Mouse (Mus musculus): Measurements from ENCODE around the gene Rpl9-ps6. TPM values are rescaled to one million over a fixed set of nuclear protein-coding genes. Genes with fewer than 3 reads are reported as not detected.
A peak's percentile ranks its signal among the peaks of the same experiment; 100 is the strongest.
"Not testable (repeated sequence)": the region's sequence is repeated elsewhere in the genome, so short reads cannot be mapped to it uniquely, and the experiment has no call there.

Gene Rpl9-ps6
- polyA plus RNA-seq, 1 experiment from 2014 or later: 51.3 TPM

DNA sequence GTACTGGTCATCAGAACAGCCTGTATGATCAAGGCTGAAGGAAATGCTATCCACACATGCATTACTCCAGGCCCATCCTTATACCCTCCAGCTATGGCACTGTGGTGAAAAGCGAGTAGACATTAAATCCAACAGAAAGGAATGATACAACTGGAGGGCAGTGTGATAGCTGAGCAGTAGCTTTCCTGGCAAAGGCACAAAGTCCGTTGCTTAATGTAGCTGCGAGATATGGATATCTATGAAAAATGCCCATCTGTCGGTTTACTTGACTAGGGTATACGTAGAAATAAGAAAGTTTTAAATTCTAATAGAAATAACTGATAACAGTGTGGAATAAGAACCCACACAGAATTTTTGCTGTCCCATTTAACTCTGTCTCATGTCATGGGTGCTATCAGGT lies 13.9 kb upstream of the Rpl9-ps6 start:
- H3K9ac ChIP-seq: no peak overlapping the region
- H3K4me3 ChIP-seq: no peak overlapping the region
- H3K27me3 ChIP-seq: no peaks in the 10 kb centered on the region
- no peaks in the 10 kb centered on the region for H3K9me3 ChIP-seq
- 89% methylated on average over 5 of the region's 5 CpGs for WGBS
- no peak for ATAC-seq (ENCODE audit: low FRiP score, low read depth)
- H3K4me2 ChIP-seq: no peak overlapping the region
- no peak overlapping the region for H3K27ac ChIP-seq (replicated peaks)
- H3K36me3 ChIP-seq: no peaks in the 10 kb centered on the region
- H3K4me1 ChIP-seq (replicated peaks): peaks cover 7% of the 10 kb centered on the region

DNA sequence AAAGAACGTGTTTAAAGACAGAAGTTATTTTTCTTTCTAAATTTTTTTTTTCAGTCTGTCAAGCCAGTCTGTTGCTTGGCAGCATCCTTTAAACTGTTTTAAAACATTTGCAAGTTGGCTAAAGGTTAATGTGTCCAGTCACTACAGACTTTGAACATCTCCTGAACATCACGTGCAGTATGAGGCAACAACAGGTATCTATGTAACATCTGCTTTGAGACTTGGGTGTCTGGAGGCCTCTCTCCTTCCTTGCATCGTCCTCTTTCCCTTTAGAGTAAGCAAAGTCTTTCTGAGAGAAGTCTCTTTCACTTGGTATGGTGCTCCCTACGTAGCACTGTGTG lies 10.3 kb upstream of the Rpl9-ps6 start:
- WGBS: 85% methylated on average over 4 of the region's 4 CpGs
- H3K9me3 ChIP-seq: no peaks in the 10 kb centered on the region
- H3K9ac ChIP-seq: no peak overlapping the region
- no peak overlapping the region for H3K27ac ChIP-seq (replicated peaks)
- ATAC-seq (ENCODE audit: low FRiP score, low read depth): no peak
- no peaks in the 10 kb centered on the region for H3K27me3 ChIP-seq
- H3K36me3 ChIP-seq: no peaks in the 10 kb centered on the region
- H3K4me3 ChIP-seq: no peak overlapping the region
- no peak overlapping the region for H3K4me2 ChIP-seq
- no peaks in the 10 kb centered on the region for H3K4me1 ChIP-seq (replicated peaks)

- ATAC-seq (ENCODE audit: low FRiP score, low read depth): no peak
Measured at GRCm38 (mm10) chr19:32476016-32476711, 9.8 kb upstream of the Rpl9-ps6 start.

DNA sequence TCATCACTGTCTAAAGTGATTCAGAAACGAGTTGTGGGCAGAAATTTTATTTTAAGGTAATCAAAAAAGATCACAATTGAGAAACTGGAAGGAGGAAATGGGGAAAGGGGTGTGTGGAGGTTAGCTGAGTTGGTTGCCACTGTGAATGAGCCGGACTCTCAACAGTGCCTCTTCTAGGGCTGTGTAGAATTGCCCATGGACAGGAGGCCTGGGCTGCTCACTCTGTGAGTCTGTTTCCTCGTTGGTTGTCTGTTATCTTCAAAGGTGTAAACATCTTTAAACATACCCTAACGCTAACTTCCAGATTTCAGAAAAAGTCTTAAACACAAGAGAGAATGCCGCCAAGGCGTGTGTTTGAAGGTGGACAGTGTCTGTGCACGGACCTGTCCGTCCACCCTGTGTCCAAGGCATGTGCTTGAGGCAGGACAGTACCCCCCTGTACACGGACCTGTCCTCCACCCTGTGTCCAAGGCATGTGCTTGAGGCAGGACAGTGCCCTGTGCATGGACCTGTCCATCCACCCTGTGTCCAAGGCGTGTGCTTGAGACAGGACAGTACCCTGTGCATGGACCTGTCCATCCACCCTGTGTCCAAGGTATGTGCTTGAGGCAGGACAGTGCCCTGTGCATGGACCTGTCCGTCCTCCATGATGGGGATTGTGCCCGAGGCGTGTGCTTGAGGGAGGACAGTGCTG lies 4.3 kb upstream of the Rpl9-ps6 start:
- Histone ChIP-seq H3K9ac (no peak overlapping the region), H3K27me3 (no peaks in the 10 kb centered on the region), H3K36me3 (no peaks in the 10 kb centered on the region), H3K27ac (replicated peaks) (no peak overlapping the region), H3K9me3 (no peaks in the 10 kb centered on the region), H3K4me3 (no peak overlapping the region), H3K4me1 (replicated peaks) (no peaks in the 10 kb centered on the region), H3K4me2 (no peak overlapping the region)
- ATAC-seq (ENCODE audit: low FRiP score, low read depth): peak; percentile 54; the same call in 1 of the 2 replicates
- 89% methylated on average over 13 of the region's 13 CpGs for WGBS

More at GRCm38 (mm10) chr19:32476016-32476711, 9.8 kb upstream of the Rpl9-ps6 start:
- Histone ChIP-seq H3K9me3 (no peaks in the 10 kb centered on the region), H3K9ac (no peak overlapping the region), H3K36me3 (no peaks in the 10 kb centered on the region), H3K27ac (replicated peaks) (no peak overlapping the region), H3K27me3 (no peaks in the 10 kb centered on the region), H3K4me1 (replicated peaks) (no peaks in the 10 kb centered on the region), H3K4me2 (no peak overlapping the region), H3K4me3 (no peak overlapping the region)
- 91% methylated on average over 12 of the region's 12 CpGs for WGBS

GRCm38 (mm10) chr19:32470059-32470497 lies 3.7 kb upstream of the Rpl9-ps6 start:
- Histone ChIP-seq H3K27me3 (no peaks in the 10 kb centered on the region), H3K4me2 (no peak overlapping the region), H3K27ac (replicated peaks) (no peak overlapping the region), H3K9me3 (no peaks in the 10 kb centered on the region), H3K9ac (no peak overlapping the region), H3K4me3 (no peak overlapping the region), H3K36me3 (no peaks in the 10 kb centered on the region), H3K4me1 (replicated peaks) (no peaks in the 10 kb centered on the region)
- no peak; the same call in 1 of the 2 replicates for ATAC-seq (ENCODE audit: low FRiP score, low read depth)
- WGBS: 40% methylated on average over 6 of the region's 6 CpGs

- H3K4me3 ChIP-seq: no peak overlapping the region
- H3K9ac ChIP-seq: no peak overlapping the region
- H3K36me3 ChIP-seq: no peaks in the 10 kb centered on the region
- no peak overlapping the region for H3K27ac ChIP-seq (replicated peaks)
- no peaks in the 10 kb centered on the region for H3K4me1 ChIP-seq (replicated peaks)
- H3K27me3 ChIP-seq: no peaks in the 10 kb centered on the region
- WGBS: 92% methylated on average over 5 of the region's 5 CpGs
- H3K4me2 ChIP-seq: no peak overlapping the region
- no peaks in the 10 kb centered on the region for H3K9me3 ChIP-seq
- ATAC-seq (ENCODE audit: low FRiP score, low read depth): no peak
Measured at GRCm38 (mm10) chr19:32467325-32467724, 947 bp upstream of the Rpl9-ps6 start.

DNA sequence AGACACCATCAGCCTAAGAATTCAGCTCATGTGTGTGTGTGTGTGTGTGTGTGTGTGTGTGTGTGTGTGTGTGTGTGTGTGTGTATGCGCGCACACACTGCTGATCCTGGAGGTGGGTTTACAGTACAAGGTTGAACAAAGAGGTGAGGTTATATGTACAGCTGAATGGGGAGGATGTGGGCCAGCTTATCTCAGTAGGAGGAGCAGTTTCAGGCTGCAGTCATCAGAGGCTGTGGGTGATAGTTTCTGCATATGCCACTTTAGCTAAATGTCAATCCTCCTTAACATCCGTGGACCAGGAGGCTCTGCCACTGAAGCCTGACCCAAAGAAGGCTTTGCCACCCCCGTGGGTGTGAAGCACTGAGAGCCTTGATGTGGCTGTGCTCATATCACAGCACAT lies 1.1 kb downstream of the Rpl9-ps6 start:
- Histone ChIP-seq H3K9me3 (no peaks in the 10 kb centered on the region), H3K4me1 (replicated peaks) (no peaks in the 10 kb centered on the region), H3K9ac (no peak overlapping the region)

DNA sequence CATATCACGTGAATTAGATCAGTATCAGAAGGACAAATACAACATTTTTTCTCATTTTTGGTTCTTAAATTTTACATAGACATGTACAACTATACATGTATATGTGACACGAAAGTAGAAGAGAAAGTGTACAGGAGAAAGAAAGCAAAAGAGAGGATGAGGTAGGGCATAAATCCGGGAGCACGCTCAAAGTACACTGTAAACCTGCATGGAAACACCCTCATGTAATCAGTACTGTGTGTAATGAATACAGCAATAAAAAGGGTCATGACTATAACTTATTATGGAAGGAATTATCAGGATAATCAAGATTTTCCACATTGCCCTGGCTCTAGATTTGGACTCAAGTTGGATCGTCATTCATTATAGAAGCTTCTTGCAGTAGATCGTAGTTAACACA lies 3.3 kb downstream of the Rpl9-ps6 start:
- no peaks in the 10 kb centered on the region for H3K27me3 ChIP-seq
- no peak overlapping the region for H3K4me3 ChIP-seq
- ATAC-seq (ENCODE audit: low FRiP score, low read depth): no peak
- peaks cover 6% of the 10 kb centered on the region; the same call in 1 of the 2 replicates for H3K9me3 ChIP-seq
- H3K27ac ChIP-seq (replicated peaks): no peak overlapping the region
- no peak overlapping the region for H3K9ac ChIP-seq
- 93% methylated on average over 6 of the region's 6 CpGs for WGBS
- no peak overlapping the region for H3K4me2 ChIP-seq
- H3K4me1 ChIP-seq (replicated peaks): no peaks in the 10 kb centered on the region
- H3K36me3 ChIP-seq: no peaks in the 10 kb centered on the region

More for the DNA sequence above, 1.1 kb downstream of the Rpl9-ps6 start:
- Histone ChIP-seq H3K36me3 (no peaks in the 10 kb centered on the region), H3K27me3 (no peaks in the 10 kb centered on the region), H3K27ac (replicated peaks) (no peak overlapping the region), H3K4me3 (no peak overlapping the region), H3K4me2 (no peak overlapping the region)
- ATAC-seq (ENCODE audit: low FRiP score, low read depth): no peak
- 85% methylated on average over 3 of the region's 4 CpGs for WGBS

GRCm38 (mm10) chr19:32457631-32458030 lies 8.7 kb downstream of the Rpl9-ps6 start:
- WGBS: 92% methylated on average over 8 of the region's 8 CpGs
- not testable (repeated sequence) for H3K4me1 ChIP-seq (replicated peaks); H3K36me3 ChIP-seq; H3K4me2 ChIP-seq; H3K9me3 ChIP-seq; H3K4me3 ChIP-seq; H3K27ac ChIP-seq (replicated peaks); H3K9ac ChIP-seq; H3K27me3 ChIP-seq; ATAC-seq (ENCODE audit: low FRiP score, low read depth)

GRCm38 (mm10) chr19:32456744-32457143 lies 9.6 kb downstream of the Rpl9-ps6 start:
- no peak overlapping the region for H3K4me3 ChIP-seq
- no peaks in the 10 kb centered on the region for H3K4me1 ChIP-seq (replicated peaks)
- no peak overlapping the region for H3K9ac ChIP-seq
- no peak overlapping the region for H3K27ac ChIP-seq (replicated peaks)
- H3K27me3 ChIP-seq: no peaks in the 10 kb centered on the region
- no peak overlapping the region for H3K4me2 ChIP-seq
- H3K9me3 ChIP-seq: peaks cover 6% of the 10 kb centered on the region; the same call in 1 of the 2 replicates
- H3K36me3 ChIP-seq: no peaks in the 10 kb centered on the region
- ATAC-seq (ENCODE audit: low FRiP score, low read depth): no peak
- WGBS: 88% methylated on average over 2 of the region's 2 CpGs

GRCm38 (mm10) chr19:32452231-32452630 lies 14.1 kb downstream of the Rpl9-ps6 start:
- no peaks in the 10 kb centered on the region for H3K27me3 ChIP-seq
- no peaks in the 10 kb centered on the region for H3K9me3 ChIP-seq
- H3K9ac ChIP-seq: no peak overlapping the region
- H3K4me2 ChIP-seq: no peak overlapping the region
- no peaks in the 10 kb centered on the region for H3K36me3 ChIP-seq
- no peak overlapping the region for H3K27ac ChIP-seq (replicated peaks)
- 65% methylated on average over 4 of the region's 4 CpGs for WGBS
- no peak overlapping the region for H3K4me3 ChIP-seq
- no peaks in the 10 kb centered on the region for H3K4me1 ChIP-seq (replicated peaks)
- no peak for ATAC-seq (ENCODE audit: low FRiP score, low read depth)

GRCm38 (mm10) chr19:32448931-32449330 lies 17.4 kb downstream of the Rpl9-ps6 start:
- Histone ChIP-seq H3K4me1 (replicated peaks) (no peaks in the 10 kb centered on the region), H3K27ac (replicated peaks) (no peak overlapping the region), H3K9me3 (no peaks in the 10 kb centered on the region), H3K9ac (no peak overlapping the region), H3K4me2 (no peak overlapping the region), H3K27me3 (no peaks in the 10 kb centered on the region), H3K4me3 (no peak overlapping the region), H3K36me3 (no peaks in the 10 kb centered on the region)
- WGBS: 95% methylated on average over 10 of the region's 10 CpGs
- ATAC-seq (ENCODE audit: low FRiP score, low read depth): no peak

Measured in hindbrain, embryonic 15.5 days (tissue).